Mouse (Mus musculus) v-Abl transformed pro-B cells (cell line): ENCODE measurements at regions not wholly inside any gene's neighbourhood (a gene's known extent, or its start where the extent isn't known, plus 50 kb on each side); places are given as distances from the start of the nearest gene placed in this dataset.

ENCODE experiments used
- in situ Hi-C, 2 experiments: fragments of 400-800 bp; cut with MboI; formaldehyde crosslinking; loops; one replicate each; pipeline ENCODE4 v1.15.1; 2025; ENCODE audit not compliant: unreplicated experiment in 2 of 2

GRCm38 (mm10) chr17:47983286-47983685 is 54.8 kb downstream of the 1700122O11Rik start:
- in situ Hi-C loops: no loop called here

GRCm38 (mm10) chr17:47981556-47982027 is 56.5 kb downstream of the 1700122O11Rik start:
- in situ Hi-C loops: no loop called here

DNA sequence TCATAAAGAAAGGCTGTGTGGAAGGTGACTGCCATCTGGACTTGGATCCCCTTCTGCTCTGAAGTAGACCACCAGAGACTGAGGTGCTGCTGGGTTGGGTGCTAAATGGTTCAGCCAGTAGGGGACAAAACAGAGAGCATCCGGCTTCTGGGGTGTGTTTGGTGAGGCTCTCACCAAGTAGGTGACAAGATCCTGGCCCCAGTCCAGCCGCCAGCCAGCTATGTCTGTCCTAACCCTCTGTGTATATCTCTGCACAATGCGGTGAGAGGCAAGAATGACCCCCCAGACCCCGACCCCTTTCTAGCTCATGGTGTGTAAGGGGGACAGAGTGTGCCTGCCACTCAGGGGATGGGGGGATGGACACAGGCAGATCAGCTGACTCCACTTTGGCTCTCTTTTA is 54.8 kb upstream of the Foxp4 start:
- in situ Hi-C loops: loop anchor here in 1 of 2 experiments (5.0 kb wide), 1 partner anchor 48 kb away; no protein-coding TSS in a partner anchor

DNA sequence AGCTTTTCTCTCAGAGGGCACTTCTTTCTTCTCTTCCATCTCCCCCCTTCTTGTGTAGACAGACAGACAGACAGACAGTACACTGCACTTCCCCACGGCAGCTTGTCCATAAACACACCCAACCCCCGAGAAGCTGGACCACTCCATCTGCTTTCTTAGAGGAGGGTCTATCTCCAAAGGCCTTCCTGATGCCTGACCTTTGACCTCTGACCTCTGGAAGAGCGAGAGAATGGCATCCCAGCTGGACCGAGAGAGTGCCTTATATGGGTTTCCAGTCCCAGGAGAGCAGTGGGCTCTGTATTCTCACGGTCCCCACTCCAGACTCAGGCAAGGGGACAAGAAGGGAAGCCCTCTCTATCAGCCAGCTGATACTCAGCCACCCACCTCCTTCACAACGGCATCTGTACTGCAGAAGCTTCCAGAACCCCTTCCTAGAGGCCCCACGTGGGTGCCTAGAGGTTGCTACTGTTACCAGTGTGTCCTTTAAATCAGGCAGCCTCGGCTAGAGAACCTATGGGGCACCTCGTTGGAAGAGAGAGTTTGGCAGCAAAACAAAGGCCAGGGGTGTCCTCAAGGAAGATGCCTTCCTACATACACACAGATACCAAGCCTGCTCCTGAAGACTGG is 54.1 kb upstream of the Foxp4 start:
- in situ Hi-C loops: loop anchor here in 1 of 2 experiments (5.0 kb wide), 1 partner anchor 49 kb away; no protein-coding TSS in a partner anchor

- in situ Hi-C loops: loop anchor here in 1 of 2 experiments (5.0 kb wide), 1 partner anchor 49 kb away; no protein-coding TSS in a partner anchor
Measured at GRCm38 (mm10) chr17:47978001-47978400, 53.6 kb upstream of the Foxp4 start.

DNA sequence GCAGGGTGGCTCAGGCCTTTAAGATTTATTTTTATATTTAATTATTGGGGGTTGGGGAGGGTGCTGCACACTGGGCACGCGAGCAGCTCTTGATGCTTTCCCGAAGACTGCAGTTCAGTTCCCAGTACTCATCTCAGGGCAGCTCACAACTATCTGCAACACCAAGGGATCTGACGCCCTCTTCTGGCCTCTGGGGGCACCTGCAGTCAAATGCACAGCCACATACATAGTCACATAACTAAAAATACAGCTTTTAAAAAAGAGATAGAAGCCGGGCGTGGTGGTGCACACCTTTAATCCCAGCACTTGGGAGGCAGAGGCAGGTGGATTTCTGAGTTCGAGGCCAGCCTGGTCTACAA is 52.5 kb upstream of the Foxp4 start:
- in situ Hi-C loops: loop anchor here in 1 of 2 experiments (5.0 kb wide), 1 partner anchor 50 kb away; no protein-coding TSS in a partner anchor

- in situ Hi-C loops: loop anchor here in 1 of 2 experiments (5.0 kb wide), 1 partner anchor 51 kb away; no protein-coding TSS in a partner anchor
Measured at GRCm38 (mm10) chr17:47976061-47976998, 51.9 kb upstream of the Foxp4 start.

- in situ Hi-C loops: loop anchor here in 1 of 2 experiments (5.0 kb wide), 1 partner anchor 52 kb away; no protein-coding TSS in a partner anchor
Measured at GRCm38 (mm10) chr17:47975281-47976060, 51.0 kb upstream of the Foxp4 start.

DNA sequence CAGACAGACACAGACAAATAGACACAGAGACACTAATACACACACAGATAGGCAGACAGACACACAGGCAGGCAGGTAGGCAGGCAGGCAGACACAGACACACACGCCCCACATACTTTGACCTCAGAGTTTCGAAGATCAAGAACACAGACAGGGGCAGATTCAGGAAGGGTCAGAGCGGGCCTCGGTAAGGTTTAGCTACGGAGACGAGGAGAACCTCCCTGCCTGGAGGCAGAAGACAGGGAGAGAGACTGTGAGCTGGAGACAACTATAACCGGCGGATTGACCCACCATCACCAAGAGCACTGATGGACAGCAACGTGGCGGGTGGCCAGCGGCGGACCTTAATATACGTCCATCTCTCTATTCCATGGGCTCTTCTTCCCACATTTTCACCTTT is 50.1 kb upstream of the Foxp4 start:
- in situ Hi-C loops: no loop called here
